Mouse (Mus musculus) thymus, adult 2 months (tissue): Measurements from ENCODE around the gene Dirc2.

Experiments
- CTCF ChIP-seq: fragments of 200-500 bp; IDR thresholded peaks from 2 replicates; pipeline ENCODE4 v1.5.1; 2012; ENCODE audit warnings: mild to moderate bottlenecking, control low read depth, low read length, moderate library complexity, borderline replicate concordance; ENCODE audit not compliant: control insufficient read depth, poor library complexity, insufficient read depth; ENCODE audit errors: extremely low read depth
- POLR2A ChIP-seq: fragments of 200-500 bp; IDR thresholded peaks from 2 replicates; pipeline ENCODE4 v1.6.1; 2012; ENCODE audit warnings: mild to moderate bottlenecking, low read length, control low read depth, moderate library complexity; ENCODE audit not compliant: control insufficient read depth, poor library complexity, insufficient read depth; ENCODE audit errors: extremely low read depth

DNA sequence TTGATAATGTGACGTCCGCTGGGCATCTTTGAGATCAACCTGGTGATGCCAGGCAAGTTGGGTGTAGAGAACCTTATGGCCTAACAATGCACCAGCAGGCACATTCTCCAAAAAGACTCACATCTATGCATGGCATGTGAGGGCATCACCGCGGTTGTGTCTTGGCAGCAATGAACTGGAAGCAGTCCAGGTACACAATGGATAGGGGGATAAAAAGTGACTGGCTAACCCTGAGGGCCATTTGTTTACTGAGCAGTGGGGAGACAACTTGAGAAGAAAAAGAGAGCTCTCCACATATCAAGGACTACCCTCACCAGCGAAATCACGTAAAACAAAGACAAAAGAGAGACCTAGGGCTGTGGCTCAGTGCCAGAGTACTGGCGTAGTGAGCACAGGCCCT, 37.1 kb downstream of the Dirc2 start:
- TF ChIP-seq CTCF (no peak), POLR2A (no peak)
